Mouse (Mus musculus): ENCODE data around the gene Rnf215.

The Rnf215 gene

GRCm38 (mm10) chr11:4190677-4191076, 55.7 kb downstream of the Rnf215 start:
- in situ Hi-C loops (cut with MseI, MboI) = no loop called here

Data from mouse trophoblast stem cell (cell line).